Mouse (Mus musculus) layer of hippocampus, adult 9-10 months (tissue): ENCODE measurements around the gene Jagn1.

Source experiments
- DNase-seq: peaks from one replicate; pipeline ENCODE4 v3.0.0; 2022; ENCODE audit warnings: low spot score

The Jagn1 gene

DNA sequence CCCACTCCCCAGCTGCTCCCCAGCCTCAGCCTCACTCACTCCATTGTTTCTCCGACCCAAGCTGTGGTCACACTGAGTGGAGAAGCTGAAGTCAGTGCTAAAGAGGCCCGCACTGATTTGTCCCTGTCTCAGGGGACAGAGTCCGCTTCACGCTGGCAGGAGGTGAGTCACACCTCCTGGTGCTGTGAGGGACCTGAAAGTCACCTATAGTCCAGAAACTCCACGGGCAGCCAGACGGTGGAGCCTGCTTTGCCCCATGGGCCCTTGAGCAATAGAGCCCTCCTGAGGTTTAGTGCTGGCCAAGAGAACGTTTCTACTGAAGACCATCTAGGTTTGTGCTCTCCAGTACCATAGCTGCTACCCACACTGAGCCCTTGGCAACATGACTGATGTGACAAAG is 7.7 kb upstream of the Jagn1 start:
- DNase-seq, result no peak

DNA sequence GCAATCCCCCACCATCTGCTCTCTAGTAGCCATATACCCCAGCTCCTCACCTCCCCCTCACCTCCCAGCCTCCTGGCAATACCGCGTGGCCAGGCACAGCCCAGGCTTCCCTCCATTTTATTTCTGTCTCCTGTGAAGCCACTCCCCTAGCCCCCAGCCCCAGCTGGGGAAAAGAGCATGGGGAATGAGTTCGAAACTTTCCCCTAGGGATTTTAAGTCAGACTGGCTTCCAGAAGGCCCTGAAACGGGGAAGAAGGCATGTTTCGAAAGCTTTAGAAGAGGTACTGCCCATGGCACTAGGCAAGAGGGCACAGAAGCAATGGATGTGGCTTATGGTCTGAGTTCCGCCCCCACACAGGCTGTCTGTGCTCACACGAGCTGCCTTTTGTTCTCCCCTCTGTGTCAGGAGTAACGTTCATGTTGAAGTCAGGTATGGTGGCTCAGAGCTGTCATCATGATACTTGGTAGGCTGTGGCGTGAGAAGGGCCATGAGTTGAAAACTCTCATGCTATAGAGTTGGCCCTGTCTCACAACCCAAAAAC is 6.6 kb upstream of the Jagn1 start, which contains the start of gene Cidec:
Cidec (minus strand) TSS at position 97 of the 542 bp plus-strand sequence.
- DNase-seq, result no peak

GRCm38 (mm10) chr6:113437135-113437534 is 5.2 kb upstream of the Jagn1 start:
- DNase-seq, result no peak

DNA sequence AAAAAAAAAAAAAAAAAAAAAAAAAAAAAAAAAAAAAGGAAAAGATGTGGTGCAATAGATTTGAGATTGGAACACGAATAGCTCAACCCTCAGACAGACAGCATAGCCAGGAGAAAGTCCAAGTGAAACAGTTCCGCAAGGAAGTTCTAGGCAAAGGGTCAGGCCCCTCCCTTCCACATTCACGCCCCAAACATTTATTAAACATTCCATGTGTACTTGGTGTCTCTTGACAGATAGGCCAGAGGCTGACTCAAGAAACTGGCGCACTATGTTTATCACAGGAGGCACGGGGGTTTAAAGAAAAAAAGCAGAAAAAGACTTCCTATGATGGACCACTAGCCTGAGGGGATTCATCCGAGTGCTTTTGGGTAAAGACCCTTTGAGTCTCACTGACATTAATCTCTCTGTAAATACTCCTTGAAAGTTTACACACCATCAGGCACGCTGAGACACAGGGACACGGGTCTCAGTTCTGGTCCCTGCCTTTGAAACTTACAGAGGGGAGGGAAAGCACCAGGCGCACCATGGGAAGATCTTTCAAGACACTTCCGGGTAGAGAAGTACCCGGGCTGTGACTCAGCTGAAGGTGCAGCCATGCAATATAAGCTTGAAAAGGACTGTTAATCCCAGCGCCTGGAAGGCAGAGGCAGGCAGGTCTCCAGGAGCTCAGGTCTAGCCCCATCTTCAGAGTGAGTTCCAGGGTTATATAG is 3.5 kb upstream of the Jagn1 start:
- DNase-seq, result no peak

DNA sequence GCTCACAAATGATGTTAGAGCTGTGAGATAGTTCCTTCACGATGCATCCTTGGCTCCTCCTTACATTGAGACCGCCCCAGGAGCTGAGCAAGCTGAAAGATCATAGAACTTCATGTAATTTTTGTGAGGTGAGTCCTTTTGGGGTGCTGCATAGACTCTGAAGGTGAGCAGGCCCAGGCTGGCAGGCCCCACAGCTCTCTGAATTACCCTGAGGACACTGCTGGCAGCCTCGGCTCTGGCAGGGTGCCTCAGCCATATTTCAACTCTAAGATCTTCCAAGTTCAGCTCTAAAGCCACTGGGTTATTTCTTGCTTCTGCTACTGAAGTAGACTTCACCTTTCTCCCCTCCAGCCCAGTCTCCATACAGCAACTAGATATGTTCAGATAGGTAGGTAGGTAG is 1.7 kb upstream of the Jagn1 start:
- no peak for DNase-seq

DNA sequence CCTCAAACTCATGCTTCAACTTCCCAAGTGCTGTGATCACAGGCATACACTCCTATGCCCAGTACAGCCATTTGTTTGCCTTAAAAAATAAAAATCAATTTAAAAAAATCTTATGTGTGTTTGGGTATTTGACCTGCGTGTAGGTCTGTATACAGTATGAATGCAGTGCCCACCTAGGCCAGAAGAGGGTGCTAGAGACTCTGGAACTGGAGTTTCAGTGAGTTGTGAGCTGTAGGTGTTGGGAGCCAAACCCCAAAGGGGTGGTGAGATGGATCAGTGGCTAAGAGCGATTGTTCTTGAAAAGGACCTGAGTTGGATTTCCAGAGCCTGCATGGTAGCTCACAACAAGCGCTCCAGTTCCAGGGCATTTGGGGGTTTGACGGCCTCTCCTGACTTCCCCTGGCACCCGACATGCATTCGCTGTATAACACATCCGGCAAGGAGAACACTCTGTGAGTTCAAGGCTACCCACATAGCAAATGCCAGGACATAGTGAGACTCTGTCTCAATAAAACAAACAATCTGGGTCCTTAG is 1.2 kb upstream of the Jagn1 start:
- peak; percentile 46 for DNase-seq

- no peak for DNase-seq
These were observed 305 bp upstream of the Jagn1 start for GRCm38 (mm10) chr6:113442087-113442441.

DNA sequence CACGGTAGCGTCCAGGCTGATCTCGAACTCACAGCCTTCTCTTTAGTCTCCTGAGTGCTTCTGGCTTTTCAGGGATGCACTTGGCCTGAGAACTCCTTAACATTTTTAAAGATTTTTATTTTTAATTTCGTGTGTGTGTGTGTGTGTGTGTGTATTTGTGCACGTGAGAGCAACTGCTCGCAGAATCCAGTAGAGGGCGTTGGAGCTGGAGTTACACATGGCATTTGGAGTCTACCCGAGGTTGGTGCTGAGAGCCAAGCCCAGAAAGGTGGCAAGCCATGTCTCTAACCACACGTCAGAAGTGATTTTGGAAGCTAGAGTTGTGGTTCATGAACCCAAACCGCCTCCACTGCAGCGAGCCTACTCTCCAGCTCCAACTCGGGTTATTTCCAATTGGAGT is 722 bp downstream of the Jagn1 start:
- no peak for DNase-seq

GRCm38 (mm10) chr6:113444207-113444965 is 2.0 kb downstream of the Jagn1 start:
- DNase-seq, result no peak

GRCm38 (mm10) chr6:113447639-113448038 is 5.3 kb downstream of the Jagn1 start:
- DNase-seq, result no peak

- DNase-seq, result no peak
These were observed 9.5 kb downstream of the Jagn1 start for GRCm38 (mm10) chr6:113451839-113452238.

GRCm38 (mm10) chr6:113455007-113455406 is 12.6 kb downstream of the Jagn1 start:
- no peak for DNase-seq

- DNase-seq, result no peak
These were observed 15.7 kb downstream of the Jagn1 start, which contains the start of gene Il17re for GRCm38 (mm10) chr6:113457952-113458534. TSS of gene Il17re (plus strand) at chr6:113458484.

GRCm38 (mm10) chr6:113458635-113459034 is 16.3 kb downstream of the Jagn1 start:
- DNase-seq, result no peak

DNA sequence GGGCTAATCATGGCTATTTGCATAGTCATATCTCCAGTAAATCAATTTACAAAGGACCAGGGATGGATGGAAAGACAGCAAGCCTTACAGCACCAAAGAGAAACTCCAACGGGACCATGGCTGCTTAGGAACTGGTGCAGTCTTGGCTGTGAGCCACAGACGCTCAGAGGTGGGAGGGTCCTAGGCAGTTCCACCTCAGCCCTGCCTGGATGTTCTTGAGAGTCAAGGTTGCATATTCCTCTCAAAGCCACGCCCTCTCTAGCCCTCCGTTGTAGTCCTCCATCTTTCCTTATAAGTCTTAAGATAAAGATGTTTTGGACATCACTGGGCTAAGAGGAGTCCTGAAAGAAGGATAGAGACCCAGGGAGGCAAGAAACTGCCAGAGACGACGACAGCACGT is 21.7 kb downstream of the Jagn1 start:
- no peak for DNase-seq

GRCm38 (mm10) chr6:113465602-113466001 is 23.2 kb downstream of the Jagn1 start:
- no peak for DNase-seq

- no peak for DNase-seq
These were observed 26.1 kb downstream of the Jagn1 start for GRCm38 (mm10) chr6:113468512-113468911.

DNA sequence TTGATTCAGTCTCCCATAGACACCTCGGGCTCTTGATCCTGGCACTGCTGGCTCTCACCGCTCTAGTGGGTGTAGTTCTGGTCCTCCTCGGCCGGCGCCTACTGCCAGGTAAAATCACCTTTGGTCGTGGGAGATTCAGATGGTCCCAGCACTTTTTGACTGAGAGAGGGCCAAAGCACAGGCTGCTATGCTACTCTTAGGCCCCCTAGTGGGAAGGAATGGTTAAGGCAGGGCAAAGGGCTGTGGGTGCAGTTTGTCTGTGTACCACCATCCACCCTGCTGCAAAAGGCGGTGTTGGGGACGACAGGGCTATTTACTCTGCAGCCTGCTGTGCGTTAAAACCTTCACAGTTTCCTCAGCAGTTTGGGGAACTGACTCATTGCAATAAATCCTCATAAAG is 26.7 kb downstream of the Jagn1 start:
- peak; percentile 55 for DNase-seq

DNA sequence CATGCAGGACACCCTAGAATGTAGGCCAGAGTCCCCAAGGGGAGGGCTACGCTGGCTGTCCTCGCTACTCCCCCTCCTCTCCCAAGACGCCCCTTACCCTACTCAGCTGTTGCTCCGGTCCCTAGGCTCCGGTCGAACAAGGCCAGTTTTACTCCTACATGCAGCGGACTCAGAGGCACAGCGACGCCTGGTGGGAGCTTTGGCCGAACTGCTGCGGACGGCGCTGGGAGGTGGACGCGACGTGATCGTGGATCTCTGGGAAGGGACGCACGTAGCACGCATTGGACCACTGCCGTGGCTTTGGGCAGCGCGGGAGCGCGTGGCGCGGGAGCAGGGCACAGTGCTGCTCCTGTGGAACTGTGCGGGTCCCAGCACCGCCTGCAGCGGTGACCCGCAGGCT is 27.1 kb downstream of the Jagn1 start:
- no peak for DNase-seq

DNA sequence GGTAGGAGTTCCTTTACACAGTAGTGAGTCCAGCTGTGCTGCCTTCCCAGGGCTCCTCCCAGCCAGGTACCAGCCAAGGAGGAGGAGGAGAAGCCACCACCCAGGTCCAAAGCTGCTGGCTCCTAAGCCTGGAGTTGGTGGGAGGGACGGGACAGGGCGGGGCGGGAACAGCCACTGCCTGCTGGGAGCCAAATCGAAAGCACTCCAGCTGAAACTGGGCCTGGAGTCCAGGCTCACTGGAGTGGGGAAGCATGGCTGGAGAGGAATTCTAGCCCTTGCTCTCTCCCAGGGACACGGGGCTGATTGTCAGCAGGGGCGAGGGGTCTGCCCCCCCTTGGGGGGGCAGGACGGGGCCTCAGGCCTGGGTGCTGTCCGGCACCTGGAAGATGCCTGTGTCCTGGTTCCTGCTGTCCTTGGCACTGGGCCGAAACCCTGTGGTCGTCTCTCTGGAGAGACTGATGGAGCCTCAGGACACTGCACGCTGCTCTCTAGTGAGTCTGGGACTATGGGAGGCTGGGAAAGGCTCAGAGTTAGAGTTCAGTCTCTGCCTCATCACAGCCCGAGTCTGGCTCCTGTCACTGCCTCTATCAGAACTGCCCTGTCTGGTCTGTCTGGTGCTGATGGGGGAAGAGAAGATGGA is 29.0 kb downstream of the Jagn1 start, which contains the start of gene Il17rc:
Il17rc (plus strand) TSS at position 131 of the 640 bp plus-strand sequence.
- no peak for DNase-seq

- no peak for DNase-seq
These were observed 29.7 kb downstream of the Jagn1 start for GRCm38 (mm10) chr6:113472061-113472460.

- DNase-seq, result no peak
These were observed 30.9 kb downstream of the Jagn1 start for GRCm38 (mm10) chr6:113473246-113473645.
